Mouse (Mus musculus): ENCODE measurements at regions not wholly inside any gene's neighbourhood (a gene's known extent, or its start where the extent isn't known, plus 50 kb on each side); places are given as distances from the start of the nearest gene placed in this dataset.

- DNase-seq (ENCODE audit: low spot score in 2 of 2): no peak
These were observed 282.2 kb upstream of the Cdh6 start for GRCm38 (mm10) chr15:13455560-13456219.

GRCm38 (mm10) chr15:13450385-13450784 is 276.9 kb upstream of the Cdh6 start:
- DNase-seq (ENCODE audit: low spot score in 2 of 2): no peak

- no peak for DNase-seq (ENCODE audit: low spot score in 2 of 2)
These were observed 261.1 kb upstream of the Cdh6 start for GRCm38 (mm10) chr15:13434608-13435007.

- no peak for DNase-seq (ENCODE audit: low spot score in 2 of 2)
These were observed 259.5 kb upstream of the Cdh6 start for GRCm38 (mm10) chr15:13432971-13433370.

GRCm38 (mm10) chr15:13419616-13420015 is 246.1 kb upstream of the Cdh6 start:
- DNase-seq (ENCODE audit: low spot score in 2 of 2): no peak

GRCm38 (mm10) chr15:13410065-13410688 is 236.7 kb upstream of the Cdh6 start:
- no peak for DNase-seq (ENCODE audit: low spot score in 2 of 2)

- no peak for DNase-seq (ENCODE audit: low spot score in 2 of 2)
These were observed 219.7 kb upstream of the Cdh6 start for GRCm38 (mm10) chr15:13393155-13393554.

- DNase-seq (ENCODE audit: low spot score in 2 of 2): no peak
These were observed 217.9 kb upstream of the Cdh6 start for GRCm38 (mm10) chr15:13391331-13391730.

- DNase-seq (ENCODE audit: low spot score in 2 of 2): no peak
These were observed 211.3 kb upstream of the Cdh6 start for GRCm38 (mm10) chr15:13384815-13385214.

GRCm38 (mm10) chr15:13375590-13375989 is 202.1 kb upstream of the Cdh6 start:
- DNase-seq (ENCODE audit: low spot score in 2 of 2): no peak

- DNase-seq (ENCODE audit: low spot score in 2 of 2): no peak
These were observed 195.3 kb upstream of the Cdh6 start for GRCm38 (mm10) chr15:13368799-13369198.

GRCm38 (mm10) chr15:13367291-13367954 is 193.9 kb upstream of the Cdh6 start:
- DNase-seq (ENCODE audit: low spot score in 2 of 2): no peak

GRCm38 (mm10) chr15:13366606-13367005 is 193.1 kb upstream of the Cdh6 start:
- no peak for DNase-seq (ENCODE audit: low spot score in 2 of 2)

GRCm38 (mm10) chr15:13360741-13361140 is 187.3 kb upstream of the Cdh6 start:
- DNase-seq (ENCODE audit: low spot score in 2 of 2): no peak

GRCm38 (mm10) chr15:13359026-13359425 is 185.6 kb upstream of the Cdh6 start:
- DNase-seq (ENCODE audit: low spot score in 2 of 2): no peak

- no peak for DNase-seq (ENCODE audit: low spot score in 2 of 2)
These were observed 176.8 kb upstream of the Cdh6 start for GRCm38 (mm10) chr15:13350321-13350720.

- DNase-seq (ENCODE audit: low spot score in 2 of 2): no peak
These were observed 162.9 kb upstream of the Cdh6 start for GRCm38 (mm10) chr15:13336392-13336791.

- no peak for DNase-seq (ENCODE audit: low spot score in 2 of 2)
These were observed 151.0 kb upstream of the Cdh6 start for GRCm38 (mm10) chr15:13324439-13324838.

GRCm38 (mm10) chr15:13320599-13321348 is 147.3 kb upstream of the Cdh6 start:
- no peak for DNase-seq (ENCODE audit: low spot score in 2 of 2)

GRCm38 (mm10) chr15:13304562-13304961 is 131.1 kb upstream of the Cdh6 start:
- peak in 1 of 2 experiments; percentile 55 for DNase-seq (ENCODE audit: low spot score in 2 of 2)

- DNase-seq (ENCODE audit: low spot score in 2 of 2): peak in 1 of 2 experiments; percentile 26
These were observed 130.0 kb upstream of the Cdh6 start for GRCm38 (mm10) chr15:13303456-13303855.

GRCm38 (mm10) chr15:13302672-13303071 is 129.2 kb upstream of the Cdh6 start:
- no peak for DNase-seq (ENCODE audit: low spot score in 2 of 2)

All from frontal cortex, postnatal 36 days (tissue).